Mouse (Mus musculus) olfactory bulb, adult 2 months (tissue): ENCODE measurements around the gene Rnf5.

Source experiments
- CTCF ChIP-seq: fragments of 200-500 bp; IDR thresholded peaks from 2 replicates; pipeline ENCODE4 v1.5.1; 2012; ENCODE audit warnings: low read depth, mild to moderate bottlenecking, low read length, moderate library complexity; ENCODE audit not compliant: insufficient read depth
- POLR2A ChIP-seq: fragments of 200-500 bp; IDR thresholded peaks from 2 replicates; pipeline ENCODE4 v1.6.1; 2012; ENCODE audit warnings: mild to moderate bottlenecking, low read depth, low read length, moderate library complexity; ENCODE audit not compliant: insufficient read depth

DNA sequence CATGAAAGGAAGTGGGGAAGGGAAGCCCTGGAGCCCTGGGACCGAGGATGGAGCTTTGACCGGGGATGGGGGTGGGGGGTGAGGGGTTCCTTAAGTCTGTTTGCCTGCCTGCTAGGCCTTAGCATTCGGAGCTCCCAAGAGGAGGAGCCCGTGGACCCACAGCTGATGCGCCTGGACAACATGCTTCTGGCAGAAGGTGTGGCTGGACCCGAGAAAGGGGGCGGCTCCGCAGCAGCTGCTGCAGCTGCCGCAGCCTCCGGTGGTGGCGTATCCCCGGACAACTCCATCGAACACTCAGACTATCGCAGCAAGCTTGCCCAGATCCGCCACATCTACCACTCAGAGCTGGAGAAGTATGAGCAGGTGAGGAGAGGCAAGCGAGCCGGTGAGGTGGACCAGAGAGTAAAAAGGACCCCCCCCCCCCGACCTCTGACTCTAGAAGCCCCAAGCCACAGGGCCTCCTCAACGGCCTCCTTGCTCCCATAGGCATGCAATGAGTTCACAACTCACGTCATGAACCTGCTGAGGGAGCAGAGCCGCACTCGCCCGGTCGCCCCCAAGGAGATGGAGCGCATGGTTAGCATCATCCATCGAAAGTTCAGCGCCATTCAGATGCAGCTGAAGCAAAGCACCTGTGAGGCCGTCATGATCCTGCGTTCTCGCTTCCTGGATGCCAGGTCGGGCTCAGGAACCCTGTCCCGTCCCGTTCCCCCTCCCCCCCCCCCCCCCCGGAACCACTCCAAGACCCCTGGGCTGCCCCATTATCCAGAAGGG, 9.6 kb downstream of the Rnf5 start:
- TF ChIP-seq CTCF (no peak), POLR2A (no peak)
